Mouse (Mus musculus) gastrocnemius, adult 2 months (tissue): ENCODE measurements around the gene Rho. TPM values are rescaled to one million over a fixed set of nuclear protein-coding genes. Genes with fewer than 3 reads are reported as not detected.

Experiments
- DNase-seq: peaks from one replicate; pipeline ENCODE4 v3.0.0; 2022
- H3K27ac ChIP-seq: fragments of 200-600 bp; 2 replicates; pipeline ENCODE4 v1.8.1; 2022; ENCODE audit warnings: mild to moderate bottlenecking
- H3K4me3 ChIP-seq: fragments of 200-600 bp; 2 replicates; pipeline ENCODE4 v1.8.1; 2022; ENCODE audit warnings: mild to moderate bottlenecking, moderate library complexity
- CTCF ChIP-seq: fragments of 200-600 bp; IDR thresholded peaks from 2 replicates; pipeline ENCODE4 v1.8.1; 2022; ENCODE audit warnings: antibody characterized with exemption, mild to moderate bottlenecking, moderate library complexity
- intact Hi-C: fragments of 180-260 bp; cut with DNase I; formaldehyde crosslinking; loops from one replicate; pipeline ENCODE4 v1.15.1; 2025
- total RNA-seq, 2 experiments: library from RNA; stranded (reverse); gene quantifications; 2 replicates each; pipeline ENCODE4 v1.2.3; 2021

The Rho gene
- total RNA-seq, 2 experiments from 2014 or later, result 0.06 TPM; not detected in 1

DNA sequence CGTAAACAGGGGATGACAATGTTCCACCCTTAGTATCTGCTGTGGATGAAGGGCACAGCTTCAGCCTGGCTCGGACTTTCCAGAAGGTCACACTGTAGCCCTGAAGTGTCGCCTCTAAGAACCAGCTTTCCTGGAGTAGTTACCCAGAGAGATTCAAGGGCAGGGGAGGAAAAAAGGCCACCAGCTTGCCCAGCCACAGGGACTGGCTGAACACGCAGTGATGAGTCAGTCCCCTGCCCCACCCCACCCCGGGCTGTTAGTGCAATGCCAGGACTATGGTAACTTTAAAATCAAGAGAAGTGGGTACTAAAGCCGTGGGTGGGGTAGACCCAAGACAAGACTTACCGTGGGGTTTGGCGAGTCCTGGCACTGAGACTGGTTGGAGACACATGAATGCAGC is 44.1 kb downstream of the Rho start:
- TF ChIP-seq CTCF, result no peak

DNA sequence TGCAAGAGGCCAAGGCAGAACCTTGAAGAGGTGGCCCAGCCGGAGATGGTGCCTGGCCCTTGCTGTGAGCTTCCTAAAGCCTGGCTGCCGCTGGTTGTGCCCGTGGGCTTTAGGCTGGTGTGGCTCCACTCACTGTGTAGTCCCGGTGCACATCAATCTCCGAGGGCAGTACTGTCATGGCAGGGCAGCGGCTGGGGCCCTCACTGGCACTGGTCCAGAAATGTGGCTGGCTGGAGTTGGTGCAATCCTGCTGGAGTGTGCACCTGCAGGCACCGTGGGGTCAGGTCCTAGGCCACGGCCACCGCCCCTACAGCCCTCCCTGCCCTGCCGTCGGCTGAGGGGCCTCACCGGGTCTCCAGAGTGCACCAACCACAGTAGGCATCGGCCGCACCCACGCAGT is 46.3 kb downstream of the Rho start:
- peak; percentile 44 for DNase-seq
- no peak for TF ChIP-seq CTCF
- H3K4me3 ChIP-seq, result no peak overlapping the region
- intact Hi-C loops, result no loop called here
- H3K27ac ChIP-seq, result no peak overlapping the region

More for the DNA sequence above, 44.1 kb downstream of the Rho start:
- no peak overlapping the region for H3K27ac ChIP-seq
- no peak overlapping the region for H3K4me3 ChIP-seq
- intact Hi-C loops, result no loop called here
- DNase-seq, result no peak

DNA sequence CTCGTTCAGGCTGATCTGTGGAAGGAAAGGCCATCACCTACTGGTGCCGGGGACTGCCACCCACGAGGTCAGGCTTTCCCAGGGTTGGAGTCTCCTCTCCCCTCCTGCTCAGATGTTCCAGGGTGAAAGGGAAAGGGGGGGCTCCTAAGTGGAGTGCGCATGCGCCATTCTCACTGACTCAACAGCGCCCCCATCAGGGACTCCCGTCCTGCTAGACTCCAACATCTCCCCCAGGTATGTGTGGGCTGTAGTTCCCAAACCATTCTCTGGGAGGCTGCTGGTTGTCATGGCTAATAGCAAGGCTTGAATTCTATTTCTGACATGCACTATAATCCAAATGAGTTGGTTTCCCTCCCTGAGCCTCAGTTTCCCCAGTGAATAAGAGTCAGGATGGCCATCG is 47.0 kb downstream of the Rho start:
- no peak overlapping the region for H3K27ac ChIP-seq
- DNase-seq, result no peak
- peak; percentile 38 for TF ChIP-seq CTCF
- intact Hi-C loops, result no loop called here
- no peak overlapping the region for H3K4me3 ChIP-seq

DNA sequence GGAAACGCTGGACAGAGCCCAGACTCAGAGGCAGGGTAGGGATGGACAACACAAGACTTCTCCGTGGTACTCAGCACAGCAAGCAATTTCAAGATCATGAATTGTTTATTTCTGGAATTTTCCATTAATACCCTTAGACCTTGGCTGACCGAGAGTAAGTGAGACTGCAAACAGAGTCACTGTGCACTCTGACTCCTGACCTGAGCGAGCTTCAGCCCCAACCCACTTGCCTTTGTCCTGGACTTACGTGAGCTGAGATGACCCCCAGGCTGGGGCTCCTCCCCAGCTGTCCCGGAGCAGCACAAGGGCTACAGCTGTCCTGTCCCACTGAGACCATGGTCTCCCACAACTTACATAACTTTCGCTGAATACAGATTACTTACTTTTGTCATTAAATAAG is 51.3 kb downstream of the Rho start:
- TF ChIP-seq CTCF, result no peak
- DNase-seq, result no peak
- H3K27ac ChIP-seq, result peak overlapping the region; percentile 84
- intact Hi-C loops, result no loop called here
- peak overlapping the region; percentile 53 for H3K4me3 ChIP-seq

DNA sequence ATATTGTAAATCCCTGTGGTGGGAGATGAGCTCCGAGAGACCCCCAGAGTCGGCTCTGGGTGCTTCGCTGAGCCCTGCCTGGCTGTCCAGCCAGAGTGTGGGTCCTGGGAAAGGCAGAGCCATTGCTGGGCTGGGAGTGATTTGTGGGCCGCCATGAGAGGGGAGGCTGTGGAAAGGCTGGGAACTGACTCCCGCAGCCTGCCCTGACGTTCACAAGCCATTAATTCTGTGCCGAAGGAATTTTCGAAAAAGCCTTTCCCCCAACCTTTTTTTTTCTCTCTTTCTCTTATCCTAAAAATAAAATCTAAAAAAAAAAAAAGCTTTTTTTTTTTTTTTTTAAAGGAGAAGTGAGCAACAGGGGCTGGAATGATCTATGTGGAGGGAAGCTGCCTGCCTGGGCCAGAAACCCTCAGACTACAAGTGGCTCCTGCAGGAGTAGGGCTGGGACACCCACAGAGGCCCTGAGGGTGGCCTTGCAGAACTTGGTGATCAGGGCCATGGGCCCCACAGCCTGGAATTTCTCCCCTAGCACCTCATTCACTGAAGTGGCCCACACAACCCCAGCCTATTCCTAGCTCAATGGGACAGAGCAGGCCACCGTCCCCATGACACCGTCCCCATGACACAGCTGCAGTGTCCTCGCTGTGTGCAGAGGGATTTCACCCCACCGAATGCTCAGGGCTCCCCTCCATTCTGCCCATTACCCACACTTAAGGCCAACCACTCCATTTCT is 51.9 kb downstream of the Rho start:
- DNase-seq, result peak; percentile 29
- TF ChIP-seq CTCF, result no peak
- H3K4me3 ChIP-seq, result peak overlapping the region; percentile 53
- peak overlapping the region; percentile 84 for H3K27ac ChIP-seq
- intact Hi-C loops, result no loop called here

DNA sequence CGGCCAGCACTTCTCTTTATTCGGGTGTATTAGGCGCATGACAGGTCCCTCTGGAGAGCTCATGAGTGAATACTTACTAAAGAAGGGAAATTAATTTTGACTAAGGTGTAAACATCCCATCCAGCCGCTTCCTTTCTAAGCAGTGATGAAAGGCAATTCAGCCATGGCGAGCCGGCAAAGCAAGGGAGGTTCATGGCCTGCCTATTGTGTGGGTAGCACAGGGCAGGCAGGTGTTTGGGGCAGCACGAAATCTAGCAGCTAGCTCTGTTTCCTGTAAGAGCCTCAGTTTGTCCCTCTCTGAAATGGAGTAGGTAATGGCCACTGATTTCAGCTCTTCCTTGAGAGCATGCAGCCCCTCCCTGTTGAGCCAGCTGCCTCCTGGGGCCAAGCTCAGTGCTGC is 53.0 kb downstream of the Rho start:
- H3K4me3 ChIP-seq, result peak overlapping the region; percentile 57
- DNase-seq, result no peak
- H3K27ac ChIP-seq, result peak overlapping the region; percentile 77
- intact Hi-C loops, result no loop called here
- TF ChIP-seq CTCF, result no peak

DNA sequence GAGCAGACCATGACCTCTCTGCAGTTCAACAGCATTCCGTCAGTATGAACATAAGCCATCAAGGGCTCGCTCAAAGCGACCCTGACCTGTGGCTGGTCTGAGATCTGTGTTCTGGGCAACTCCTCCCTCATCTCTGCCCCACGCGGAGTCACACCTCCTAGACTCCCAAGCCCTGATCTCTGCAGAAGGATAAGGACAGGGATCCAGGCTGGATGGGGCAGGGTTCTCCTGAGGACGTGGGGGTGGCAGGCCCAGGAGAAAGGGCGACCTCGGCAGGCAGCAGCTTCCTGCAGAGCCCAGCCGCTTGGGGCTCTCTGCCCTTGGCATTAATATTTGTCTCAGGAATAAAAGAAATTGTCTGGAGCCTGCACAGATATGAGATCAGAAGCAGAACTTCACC is 54.1 kb downstream of the Rho start:
- peak overlapping the region; percentile 77 for H3K27ac ChIP-seq
- no peak for DNase-seq
- intact Hi-C loops, result loop anchor here (2.0 kb wide), 1 partner anchor 15 kb away; no protein-coding TSS in a partner anchor
- TF ChIP-seq CTCF, result no peak
- H3K4me3 ChIP-seq, result peak overlapping the region; percentile 57

DNA sequence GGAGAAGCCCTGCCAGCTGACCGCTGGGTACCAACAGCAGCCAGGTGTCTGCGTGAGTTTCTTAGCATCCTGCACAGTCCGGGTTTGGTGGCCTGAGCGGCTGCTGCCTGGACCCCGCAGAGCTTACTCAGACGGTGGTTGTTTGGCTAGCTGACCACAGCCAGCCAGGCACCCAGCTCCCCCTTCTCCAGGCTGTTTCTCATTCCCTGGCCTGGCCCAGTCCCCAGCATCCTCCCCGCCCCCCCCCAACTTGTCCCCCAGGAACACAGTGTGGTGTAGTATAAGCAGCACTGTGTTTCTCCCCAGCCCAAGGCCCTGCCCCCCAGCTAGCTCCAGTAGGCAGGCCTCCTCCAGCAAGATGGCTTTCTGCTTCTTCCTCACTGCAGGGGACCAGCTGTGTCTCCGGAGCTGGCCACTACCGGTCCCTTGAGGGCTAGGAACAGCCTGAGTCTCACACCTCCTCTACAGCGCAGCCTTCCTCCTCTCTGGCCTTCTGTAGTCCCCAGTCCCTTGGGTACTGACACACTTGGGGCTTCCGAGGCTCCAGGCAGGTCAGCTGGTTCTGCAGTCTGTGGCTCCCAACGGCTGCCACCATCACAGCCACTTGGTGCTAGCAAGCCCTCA is 55.0 kb downstream of the Rho start:
- Histone ChIP-seq H3K4me3 (peak overlapping the region; percentile 57), H3K27ac (peak overlapping the region; percentile 77)
- peak; percentile 50 for DNase-seq
- TF ChIP-seq CTCF, result no peak
- intact Hi-C loops, result loop anchor here (2.0 kb wide), 1 partner anchor 16 kb away; no protein-coding TSS in a partner anchor

DNA sequence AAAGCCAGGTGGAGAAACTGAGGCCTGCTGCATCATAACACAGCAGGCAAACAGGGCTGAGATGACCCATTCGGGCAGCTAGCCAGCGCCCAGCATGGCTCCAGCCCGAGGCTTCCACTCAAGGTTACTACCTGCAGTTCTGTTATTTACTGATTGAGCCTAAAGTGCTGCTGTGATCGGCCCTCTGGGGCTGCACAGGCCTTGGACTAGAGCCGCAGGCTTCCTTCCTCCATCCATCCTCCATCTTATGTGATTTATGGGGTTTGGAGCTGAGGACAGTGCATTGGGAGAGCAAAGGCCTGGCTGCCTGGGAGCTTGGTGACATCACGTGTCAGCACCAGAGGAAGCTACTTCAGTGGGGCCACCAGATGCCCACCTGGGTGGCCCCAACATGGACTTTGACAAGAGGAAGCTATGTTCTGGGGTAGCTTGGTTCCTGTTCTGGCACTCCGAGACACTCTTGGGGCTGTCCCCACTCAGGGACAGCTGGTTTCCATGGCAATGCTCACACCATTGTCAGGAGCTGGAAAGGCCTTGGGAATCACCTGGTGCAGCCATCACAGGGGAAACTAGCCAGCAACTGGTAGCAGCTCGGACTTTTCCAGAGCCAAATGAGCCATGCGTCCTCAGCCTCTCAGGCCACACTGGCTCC is 55.7 kb downstream of the Rho start:
- peak overlapping the region; percentile 77 for H3K27ac ChIP-seq
- peak overlapping the region; percentile 57 for H3K4me3 ChIP-seq
- intact Hi-C loops, result loop anchor here (2.0 kb wide), 1 partner anchor 16 kb away; no protein-coding TSS in a partner anchor
- TF ChIP-seq CTCF, result no peak
- peak; percentile 37 for DNase-seq

DNA sequence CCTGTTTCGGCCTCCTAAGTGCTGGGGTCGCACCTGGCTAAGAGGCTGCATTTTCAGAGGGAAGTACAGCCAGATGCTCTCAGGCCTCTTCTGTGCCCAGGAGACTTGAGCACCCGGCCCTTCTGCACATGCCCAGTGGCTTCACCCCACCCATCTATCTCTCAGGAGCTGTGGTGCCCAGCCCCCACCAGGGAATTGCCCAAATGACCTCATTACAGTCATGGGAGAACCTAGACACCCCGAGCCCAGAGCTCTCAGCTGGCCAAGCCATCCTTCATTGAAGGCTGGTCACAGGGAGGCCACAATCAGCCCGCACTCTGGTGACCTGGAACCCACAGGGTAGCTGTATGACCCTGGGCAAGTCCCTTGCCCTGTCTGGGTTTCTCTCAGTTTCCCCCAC is 57.5 kb downstream of the Rho start:
- intact Hi-C loops, result no loop called here
- H3K4me3 ChIP-seq, result peak overlapping the region; percentile 81
- peak overlapping the region; percentile 77 for H3K27ac ChIP-seq
- no peak for TF ChIP-seq CTCF
- DNase-seq, result no peak

DNA sequence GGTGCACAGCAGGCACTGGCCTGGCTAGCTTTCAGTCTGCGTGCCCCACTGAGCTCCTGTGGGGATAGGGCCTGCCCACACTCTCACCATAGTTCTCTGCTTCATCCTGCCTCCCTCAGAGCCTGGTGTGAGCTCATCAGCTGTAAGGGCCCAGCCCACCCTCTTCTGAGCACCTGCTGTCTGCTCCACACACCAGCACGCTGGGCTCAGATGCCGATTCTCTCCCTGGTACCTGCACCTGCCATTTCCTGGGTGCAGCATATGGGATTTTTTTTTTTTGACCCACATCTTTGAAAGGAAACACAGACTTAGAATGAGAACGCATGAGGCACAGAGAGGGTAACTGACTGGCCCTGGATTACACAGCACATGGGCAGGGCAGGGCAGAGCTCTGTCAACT is 58.1 kb downstream of the Rho start:
- no peak for TF ChIP-seq CTCF
- intact Hi-C loops, result loop anchor here (5.0 kb wide), 1 partner anchor 32 kb away; no protein-coding TSS in a partner anchor
- peak overlapping the region; percentile 81 for H3K4me3 ChIP-seq
- H3K27ac ChIP-seq, result peak overlapping the region; percentile 77
- DNase-seq, result no peak

Other genes with a start within 250 kb of the Rho start
- under 1 TPM in 1 of 2 experiments, not detected in 1; 0.28 TPM for gene Tmem40, start 169.3 kb upstream of the Rho start, total RNA-seq
- gene Cand2, start 157.2 kb upstream of the Rho start, total RNA-seq, result 10 to 100 TPM; 62.9 to 68.9 TPM
- gene Rpl32, start 123.0 kb upstream of the Rho start, total RNA-seq, result 100 to 1,000 TPM; 562 to 624 TPM
- gene Efcab12, start 93.3 kb upstream of the Rho start, total RNA-seq, result not detected
- under 1 TPM; 0.75 to 0.77 TPM for gene Mbd4, start 78.4 kb upstream of the Rho start, total RNA-seq
- 1 to 10 TPM; 4.9 to 5.1 TPM for gene Ift122, start 78.3 kb upstream of the Rho start, total RNA-seq
- gene H1foo, start 13.2 kb downstream of the Rho start, total RNA-seq, result not detected
- gene Plxnd1, start 63.3 kb downstream of the Rho start, total RNA-seq, result 10 to 100 TPM; 14.7 to 26.7 TPM